Mouse (Mus musculus): ENCODE measurements around the gene Myrfl. TPM values are rescaled to one million over a fixed set of nuclear protein-coding genes. Genes with fewer than 3 reads are reported as not detected.

Gene Myrfl
- total RNA-seq, 2 experiments from 2014 or later, result not detected

DNA sequence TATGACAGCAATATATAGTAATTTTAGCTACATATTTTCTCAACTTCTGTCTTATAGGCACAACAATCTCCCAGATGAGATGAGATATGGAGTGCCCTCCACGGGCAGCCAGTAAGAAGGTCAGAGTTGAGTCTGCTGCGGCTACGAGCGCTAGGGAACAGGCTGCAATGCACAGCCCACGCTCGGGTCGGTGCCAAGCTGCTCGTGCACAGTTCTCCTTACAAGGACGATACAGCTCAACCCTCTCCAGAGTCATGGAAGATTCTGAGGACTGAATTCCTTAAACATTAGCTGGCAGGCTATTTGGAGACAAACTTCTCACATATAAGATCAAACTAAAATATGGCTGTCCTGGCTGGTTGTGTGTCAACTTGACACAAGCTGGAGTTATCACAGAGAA lies 17.9 kb upstream of the Myrfl start:
- ATAC-seq (replicated peaks; ENCODE audit: low FRiP score, low TSS enrichment, poor library complexity, severe bottlenecking), result no peak

DNA sequence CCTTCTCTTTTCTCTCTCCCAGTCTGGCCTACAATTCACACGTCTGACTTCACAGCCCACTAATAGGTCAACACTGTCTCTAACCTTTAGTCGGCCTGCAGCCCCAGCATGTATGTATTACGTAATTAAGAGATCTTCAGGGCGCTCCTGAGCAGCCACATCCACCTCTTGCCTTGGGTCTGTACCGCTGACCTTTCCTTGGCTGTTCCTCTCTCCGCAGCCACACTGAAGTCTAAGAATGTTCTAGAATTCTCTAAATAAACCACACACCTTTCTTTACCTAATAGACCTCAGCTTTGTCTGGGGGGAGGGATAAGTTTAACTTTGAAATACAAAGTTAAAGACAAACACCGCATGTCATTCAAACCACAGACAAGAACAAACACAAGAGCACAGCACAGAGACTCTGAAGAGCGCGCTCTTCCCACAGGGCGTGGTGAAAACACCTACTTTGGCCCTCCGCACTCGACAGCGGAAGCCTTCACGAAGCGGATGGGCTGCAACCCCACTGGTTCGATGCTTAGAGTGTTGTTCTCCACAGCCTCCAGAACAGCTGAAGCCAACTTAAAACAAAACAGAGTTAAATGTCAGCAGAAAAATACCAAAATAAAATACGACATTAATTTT lies 17.0 kb upstream of the Myrfl start:
- ATAC-seq (replicated peaks; ENCODE audit: low FRiP score, low TSS enrichment, poor library complexity, severe bottlenecking), result no peak

DNA sequence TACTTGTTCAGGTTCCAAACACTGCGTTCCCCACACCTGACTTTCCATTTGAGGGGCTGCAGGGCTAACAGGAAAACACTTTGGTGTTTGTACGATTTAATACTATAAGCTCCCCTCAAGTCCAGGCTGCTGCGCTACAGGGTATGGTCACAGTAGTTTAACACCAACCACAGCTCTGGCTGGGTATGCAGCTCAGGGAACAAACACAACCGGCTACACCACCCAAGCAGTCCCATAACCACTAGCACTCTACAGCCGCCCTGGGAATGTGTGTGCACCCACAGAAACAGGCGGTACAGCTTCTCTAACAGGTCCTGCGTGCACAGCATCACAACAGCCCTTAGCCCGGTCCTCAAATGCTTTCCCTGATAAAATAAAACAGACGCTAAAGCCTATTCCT lies 16.1 kb upstream of the Myrfl start:
- no peak for ATAC-seq (replicated peaks; ENCODE audit: low FRiP score, low TSS enrichment, poor library complexity, severe bottlenecking)

DNA sequence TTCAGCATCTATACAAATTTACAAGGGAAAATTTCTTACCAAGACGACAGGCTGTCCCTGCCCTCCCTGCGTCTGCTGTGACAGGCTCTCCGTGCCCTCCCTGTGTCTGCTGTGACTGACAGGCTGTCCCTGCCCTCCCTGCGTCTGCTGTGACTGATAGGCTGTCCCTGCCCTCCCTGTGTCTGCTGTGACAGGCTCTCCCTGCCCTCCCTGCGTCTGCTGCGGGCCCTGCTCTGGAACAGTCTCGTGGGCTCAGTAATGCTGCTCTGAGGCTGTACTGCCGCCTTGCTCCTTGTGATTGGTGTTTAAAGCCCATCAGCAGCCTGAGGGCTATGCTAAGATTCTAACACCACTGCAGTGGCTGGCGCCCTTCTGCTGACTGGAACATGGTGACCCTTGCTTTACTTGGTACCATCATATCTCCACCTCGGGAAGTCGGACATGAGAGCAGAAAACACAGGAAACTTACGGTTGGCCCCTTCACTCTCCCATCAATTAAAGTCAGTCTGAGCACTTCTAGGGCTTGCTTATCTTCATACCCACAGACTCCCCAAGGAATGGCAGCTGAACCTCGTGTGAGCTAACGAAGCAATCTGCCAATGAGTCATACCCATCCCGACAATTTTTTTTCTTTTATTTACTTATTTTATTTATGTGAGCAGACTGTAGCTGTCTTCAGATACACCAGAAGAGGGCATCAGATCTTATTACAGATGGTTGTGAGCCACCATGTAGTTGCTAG lies 12.4 kb upstream of the Myrfl start:
- peak; percentile 75 for ATAC-seq (replicated peaks; ENCODE audit: low FRiP score, low TSS enrichment, poor library complexity, severe bottlenecking)

DNA sequence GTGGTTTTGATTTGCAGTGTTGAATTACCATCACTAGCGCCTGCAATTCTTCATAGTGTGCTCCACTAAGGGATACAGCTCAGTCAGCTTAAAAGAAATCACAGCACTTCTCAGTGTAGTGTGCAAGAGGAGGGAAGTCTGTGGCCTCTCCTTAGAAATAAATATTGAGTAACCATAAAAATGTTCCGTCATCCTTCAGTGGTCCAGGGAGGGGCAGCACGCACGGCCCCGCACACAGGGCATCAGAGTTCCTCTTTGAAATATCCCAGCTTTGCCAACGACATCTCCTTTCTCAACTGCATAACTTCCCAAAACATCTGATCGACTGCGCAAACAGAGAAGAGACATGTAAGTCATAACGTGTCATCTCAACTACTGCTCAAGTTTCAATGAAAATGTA lies 10.1 kb upstream of the Myrfl start:
- no peak for ATAC-seq (replicated peaks; ENCODE audit: low FRiP score, low TSS enrichment, poor library complexity, severe bottlenecking)

DNA sequence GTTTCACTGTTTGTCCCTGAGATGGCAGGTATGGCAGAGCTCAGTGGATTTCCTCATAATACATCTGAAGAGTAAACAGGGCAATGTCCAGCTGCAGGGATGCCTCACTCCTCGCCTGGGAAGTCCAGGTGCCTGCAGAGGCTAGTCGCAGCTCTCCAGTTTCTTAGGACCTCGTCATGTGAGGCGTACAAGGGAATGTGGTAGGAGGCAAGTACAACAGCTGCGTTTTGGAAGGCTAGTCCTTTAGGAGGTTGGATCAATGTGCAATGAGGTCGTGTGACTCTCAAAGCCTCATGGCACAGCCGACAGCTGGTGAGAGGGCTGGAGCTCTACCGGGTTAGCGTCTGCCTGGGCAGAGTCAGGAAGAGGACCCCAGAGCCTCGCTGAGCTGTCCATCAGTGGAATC lies 7.8 kb upstream of the Myrfl start:
- ATAC-seq (replicated peaks; ENCODE audit: low FRiP score, low TSS enrichment, poor library complexity, severe bottlenecking), result no peak

DNA sequence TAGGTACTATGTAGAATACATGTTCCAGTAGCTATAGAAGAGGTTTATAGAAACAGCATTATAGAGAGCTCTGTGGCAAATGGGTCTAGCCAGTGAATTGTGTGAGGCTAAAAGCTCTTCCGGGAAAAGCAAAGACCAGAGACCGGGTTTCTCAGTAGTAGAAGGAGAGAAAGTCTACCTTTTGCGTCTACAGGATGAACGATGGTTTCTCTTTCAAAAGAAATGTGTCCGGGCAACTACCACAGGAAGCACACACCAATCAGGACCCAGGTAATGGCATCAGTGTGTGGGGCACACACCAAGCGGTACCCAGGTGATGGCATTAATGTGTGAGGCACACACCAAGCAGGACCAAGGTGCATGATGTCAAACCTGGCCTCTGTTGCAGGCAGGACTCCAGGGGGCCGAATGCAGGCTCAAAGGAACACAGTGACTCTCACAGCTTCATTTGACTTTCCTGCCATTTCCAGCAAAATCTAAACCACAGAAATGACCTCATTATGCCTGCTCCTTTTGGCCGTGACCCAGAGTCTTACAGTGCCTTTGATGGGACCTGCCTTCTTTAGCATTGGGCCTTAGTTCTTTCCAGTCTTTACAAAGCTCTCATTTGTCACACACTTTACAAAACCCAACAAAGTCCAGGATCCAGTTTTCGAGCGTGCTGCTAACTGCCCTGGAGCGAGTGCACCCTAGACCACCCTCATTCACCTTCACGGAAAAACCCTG lies 1.4 kb downstream of the Myrfl start:
- ATAC-seq (replicated peaks; ENCODE audit: low FRiP score, low TSS enrichment, poor library complexity, severe bottlenecking), result no peak

DNA sequence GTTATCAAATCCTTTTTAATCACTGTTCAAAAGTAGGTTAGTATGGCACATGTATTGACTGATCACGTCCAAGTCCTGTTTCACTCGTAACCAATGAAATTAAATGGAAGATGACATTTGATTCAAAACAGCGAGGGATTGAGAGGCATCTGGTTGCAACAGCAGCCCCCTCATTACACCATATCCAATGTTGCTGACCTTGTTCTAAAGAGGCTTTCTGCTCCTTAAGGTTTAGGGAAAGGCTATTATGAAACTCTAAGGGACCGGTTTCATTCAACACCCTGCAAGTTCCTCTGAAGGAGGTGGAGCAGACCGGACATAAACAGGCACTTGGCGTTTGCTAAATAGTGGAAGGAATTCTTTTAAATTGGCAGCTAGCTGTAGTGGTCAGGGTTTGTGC lies 2.2 kb downstream of the Myrfl start:
- no peak for ATAC-seq (replicated peaks; ENCODE audit: low FRiP score, low TSS enrichment, poor library complexity, severe bottlenecking)

DNA sequence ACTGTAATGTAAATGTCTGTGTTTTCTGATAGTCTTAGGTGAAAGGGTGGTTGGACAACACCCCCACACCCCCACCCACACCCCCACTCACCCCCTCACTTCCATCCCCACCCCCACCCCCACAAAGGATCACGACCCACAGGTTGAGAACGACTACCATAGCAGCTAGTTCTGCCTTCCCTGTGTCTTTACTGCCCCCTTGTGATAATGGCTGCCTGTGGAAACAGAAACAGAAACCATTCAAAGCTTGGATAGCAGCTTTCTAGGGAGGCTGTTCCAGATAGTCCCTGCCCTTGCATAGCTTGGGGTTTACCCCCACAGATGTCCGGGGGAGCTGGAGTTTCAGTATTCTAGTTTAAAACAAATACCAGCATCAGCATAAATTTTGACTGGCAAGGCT lies 3.0 kb downstream of the Myrfl start:
- ATAC-seq (replicated peaks; ENCODE audit: low FRiP score, low TSS enrichment, poor library complexity, severe bottlenecking), result 0 out of 2 replicates have a peak, but pooled peaks have one; percentile 55

DNA sequence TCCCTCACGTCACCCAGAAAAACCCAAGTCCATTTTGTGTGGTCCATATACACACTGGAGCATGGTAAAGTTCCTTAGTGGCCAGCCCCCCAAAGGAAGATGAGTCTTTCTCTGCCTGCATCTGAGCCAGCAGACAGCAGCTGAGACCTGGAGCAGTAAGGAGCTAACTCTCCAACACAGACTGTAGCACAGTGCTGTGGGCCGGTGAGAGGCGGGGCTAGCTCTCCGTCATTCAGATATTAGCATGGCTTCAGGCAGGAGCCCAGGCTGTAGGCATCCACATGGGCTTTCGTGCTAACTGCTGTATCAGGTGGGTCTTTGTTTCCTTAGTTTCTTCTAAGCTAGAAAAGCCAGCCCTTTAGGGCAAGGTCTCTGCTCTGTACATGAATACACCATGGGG lies 6.1 kb downstream of the Myrfl start:
- ATAC-seq (replicated peaks; ENCODE audit: low FRiP score, low TSS enrichment, poor library complexity, severe bottlenecking), result no peak

DNA sequence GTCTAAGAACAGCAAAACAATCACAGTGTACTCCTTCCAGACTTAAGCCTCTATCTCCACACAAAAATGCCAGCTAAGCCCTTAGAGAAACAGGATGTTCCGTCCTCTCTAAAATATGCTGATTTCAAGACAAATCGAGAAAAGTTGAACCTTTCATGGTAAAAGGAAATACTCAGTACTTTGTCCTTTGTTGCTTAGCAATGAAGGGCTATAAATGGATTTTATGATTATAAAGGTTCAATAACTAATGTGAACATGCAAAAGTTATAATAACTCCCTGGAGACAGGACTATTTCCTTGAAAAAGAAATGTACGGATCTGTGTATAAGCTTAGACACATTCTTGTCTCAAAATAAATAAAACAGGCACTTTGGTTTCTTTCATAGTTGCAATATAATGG lies 12.2 kb downstream of the Myrfl start:
- no peak for ATAC-seq (replicated peaks; ENCODE audit: low FRiP score, low TSS enrichment, poor library complexity, severe bottlenecking)

DNA sequence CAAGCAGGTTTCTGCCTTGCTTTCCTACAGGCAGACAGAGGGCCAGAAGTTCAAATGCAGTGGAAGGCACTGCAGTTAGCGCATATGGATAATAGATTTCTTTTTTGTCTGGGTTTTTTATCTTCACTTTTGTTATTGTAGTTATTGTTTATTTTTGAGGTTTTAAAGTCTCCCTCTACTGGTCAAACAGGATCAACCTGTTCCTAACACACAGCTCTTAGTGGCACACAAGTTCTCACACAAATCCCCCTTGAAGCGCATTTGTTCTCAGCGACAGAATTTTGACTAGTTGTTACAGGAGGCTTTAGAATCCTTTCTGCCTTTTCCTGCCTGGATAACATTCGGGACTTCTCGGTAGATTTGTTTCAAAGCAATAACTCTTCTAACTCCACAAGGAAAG lies 13.2 kb downstream of the Myrfl start:
- ATAC-seq (replicated peaks; ENCODE audit: low FRiP score, low TSS enrichment, poor library complexity, severe bottlenecking), result no peak

DNA sequence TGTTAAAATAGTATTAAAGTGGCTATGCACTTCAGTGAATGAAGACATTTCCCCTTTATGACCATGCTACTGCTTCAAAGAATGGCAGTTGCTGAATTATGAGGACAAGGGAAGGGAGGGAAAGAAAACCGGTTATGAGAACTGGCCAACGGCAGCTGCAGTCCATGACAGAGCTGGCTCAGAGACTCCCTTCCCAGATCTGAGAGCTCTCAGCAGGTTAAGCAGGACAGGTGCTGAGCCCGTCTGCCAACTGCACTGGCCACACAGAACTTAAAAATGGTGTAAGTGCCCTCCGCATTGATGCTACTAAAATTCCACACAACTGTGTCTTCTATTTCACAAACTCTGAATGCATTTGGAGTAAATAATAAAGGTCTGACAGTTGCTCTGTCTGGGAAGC lies 19.3 kb downstream of the Myrfl start:
- no peak for ATAC-seq (replicated peaks; ENCODE audit: low FRiP score, low TSS enrichment, poor library complexity, severe bottlenecking)

DNA sequence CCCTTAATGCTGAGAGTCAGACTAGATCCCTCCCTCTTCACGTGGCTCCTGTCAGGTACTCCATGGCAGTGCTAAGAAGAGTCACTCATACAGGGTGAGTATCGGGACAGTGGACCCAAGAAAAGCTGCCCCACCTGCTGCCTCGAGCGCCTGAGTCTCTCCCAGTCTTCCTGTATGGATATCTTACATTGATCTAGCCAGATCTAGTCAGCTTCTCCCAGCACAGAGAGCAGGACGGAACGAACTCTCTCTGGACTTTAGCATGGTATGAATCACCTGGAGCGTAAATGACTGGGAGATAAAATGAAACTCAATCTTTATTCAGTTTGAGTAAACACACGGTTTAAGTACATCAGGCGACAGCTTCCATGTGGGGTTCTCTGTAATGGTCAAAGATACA lies 22.2 kb downstream of the Myrfl start:
- no peak for ATAC-seq (replicated peaks; ENCODE audit: low FRiP score, low TSS enrichment, poor library complexity, severe bottlenecking)

DNA sequence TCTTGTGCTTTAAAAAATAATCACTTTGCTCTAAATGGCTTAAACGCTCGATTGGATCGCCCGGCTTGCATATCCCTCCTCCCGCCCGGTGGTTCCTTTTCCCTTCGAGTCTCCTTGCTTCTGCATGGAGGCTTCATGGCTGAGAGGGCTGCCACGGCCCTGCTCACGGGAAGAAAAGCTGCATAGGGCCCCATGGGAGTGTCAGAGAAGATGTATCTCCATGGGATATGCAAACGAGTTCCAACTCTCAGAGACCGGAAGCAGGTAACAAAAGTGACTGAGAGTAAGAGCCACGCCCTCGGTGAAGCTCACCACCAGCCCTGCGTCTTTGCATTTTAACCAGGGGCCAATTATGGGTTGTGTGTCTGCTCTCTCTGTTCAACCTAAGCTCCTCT lies 24.7 kb downstream of the Myrfl start:
- ATAC-seq (replicated peaks; ENCODE audit: low FRiP score, low TSS enrichment, poor library complexity, severe bottlenecking), result no peak

DNA sequence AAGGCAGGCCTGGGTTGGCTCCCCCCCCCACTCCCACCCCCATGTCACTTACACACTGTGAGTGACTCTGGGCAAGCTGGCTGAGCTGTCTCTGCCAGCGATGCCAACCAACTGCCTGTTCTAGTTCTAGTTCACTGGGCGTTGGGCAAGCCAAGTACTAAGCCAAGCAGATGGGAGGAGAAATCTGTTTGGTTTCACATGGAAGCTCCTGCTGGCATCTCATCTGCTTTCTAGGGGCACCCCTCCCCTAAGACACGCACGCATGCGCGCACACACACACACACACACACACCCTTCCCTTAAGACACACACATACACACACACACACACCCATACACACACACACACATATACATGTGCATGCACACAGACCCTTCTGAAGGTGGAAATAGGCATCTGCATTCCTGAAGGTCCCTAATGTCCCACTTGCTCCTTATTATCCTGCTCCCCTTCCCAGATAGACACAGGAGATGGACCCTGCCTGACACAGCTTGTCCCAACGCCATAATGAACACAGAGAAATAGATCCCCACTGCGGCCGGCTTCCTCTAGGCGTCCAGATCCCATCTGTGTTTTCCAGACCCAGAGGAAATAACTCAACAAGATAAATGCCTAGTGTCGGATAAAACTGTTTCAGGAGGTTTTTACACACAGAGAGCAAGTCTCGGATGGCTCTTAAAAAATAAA lies 25.2 kb downstream of the Myrfl start:
- ATAC-seq (replicated peaks; ENCODE audit: low FRiP score, low TSS enrichment, poor library complexity, severe bottlenecking), result no peak

DNA sequence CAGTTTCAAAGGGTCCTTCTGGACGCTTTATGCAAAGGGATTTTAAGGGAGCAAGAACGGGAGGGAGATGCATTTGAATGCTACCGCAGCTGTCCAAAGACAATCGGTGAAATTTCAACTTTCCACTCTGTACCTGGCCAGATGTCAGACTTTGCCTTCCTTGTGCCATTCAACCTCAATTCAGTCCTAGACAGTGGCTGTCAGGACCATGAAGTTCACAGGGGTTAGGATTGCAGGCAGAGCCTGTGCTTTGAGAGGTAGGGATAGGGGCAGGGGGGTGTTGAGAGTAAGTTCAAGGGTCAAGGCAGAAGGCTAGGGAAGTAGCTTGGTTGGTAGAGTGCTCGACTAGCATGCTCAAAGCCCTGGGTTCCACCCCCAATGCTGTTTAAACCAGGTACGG lies 25.9 kb downstream of the Myrfl start:
- no peak for ATAC-seq (replicated peaks; ENCODE audit: low FRiP score, low TSS enrichment, poor library complexity, severe bottlenecking)

DNA sequence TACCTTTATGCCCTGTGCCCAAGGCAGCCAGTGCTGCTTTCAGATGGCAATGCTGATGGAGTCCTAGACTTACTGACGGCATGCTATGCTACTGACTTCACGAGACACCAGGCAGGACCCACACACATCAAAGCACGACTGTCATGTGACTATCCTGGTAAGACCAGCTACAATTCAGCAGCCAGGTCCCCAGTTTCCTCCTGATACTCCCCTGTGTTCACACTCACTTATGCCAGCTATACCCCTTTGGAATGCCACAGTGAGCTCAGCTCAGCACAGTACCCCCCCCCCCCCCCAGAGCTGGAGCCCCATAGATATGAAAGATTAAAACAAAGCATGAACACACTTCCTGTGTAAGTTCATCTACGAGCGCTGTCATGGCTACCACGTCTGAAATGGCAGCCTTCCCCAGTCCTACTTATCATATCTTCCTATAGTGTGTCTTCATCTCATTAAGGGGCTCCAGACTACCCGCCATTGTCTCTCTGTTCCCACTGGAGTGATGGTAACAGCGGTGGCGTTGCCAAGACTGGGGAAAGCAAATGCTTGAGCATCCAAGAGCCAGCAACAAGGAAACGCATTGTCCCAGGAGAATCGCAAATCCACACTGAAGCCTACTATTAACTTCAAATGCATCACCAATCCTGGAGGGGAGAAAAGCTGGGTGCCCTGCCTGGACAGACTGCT lies 43.4 kb downstream of the Myrfl start:
- no peak for ATAC-seq (replicated peaks; ENCODE audit: low FRiP score, low TSS enrichment, poor library complexity, severe bottlenecking)

DNA sequence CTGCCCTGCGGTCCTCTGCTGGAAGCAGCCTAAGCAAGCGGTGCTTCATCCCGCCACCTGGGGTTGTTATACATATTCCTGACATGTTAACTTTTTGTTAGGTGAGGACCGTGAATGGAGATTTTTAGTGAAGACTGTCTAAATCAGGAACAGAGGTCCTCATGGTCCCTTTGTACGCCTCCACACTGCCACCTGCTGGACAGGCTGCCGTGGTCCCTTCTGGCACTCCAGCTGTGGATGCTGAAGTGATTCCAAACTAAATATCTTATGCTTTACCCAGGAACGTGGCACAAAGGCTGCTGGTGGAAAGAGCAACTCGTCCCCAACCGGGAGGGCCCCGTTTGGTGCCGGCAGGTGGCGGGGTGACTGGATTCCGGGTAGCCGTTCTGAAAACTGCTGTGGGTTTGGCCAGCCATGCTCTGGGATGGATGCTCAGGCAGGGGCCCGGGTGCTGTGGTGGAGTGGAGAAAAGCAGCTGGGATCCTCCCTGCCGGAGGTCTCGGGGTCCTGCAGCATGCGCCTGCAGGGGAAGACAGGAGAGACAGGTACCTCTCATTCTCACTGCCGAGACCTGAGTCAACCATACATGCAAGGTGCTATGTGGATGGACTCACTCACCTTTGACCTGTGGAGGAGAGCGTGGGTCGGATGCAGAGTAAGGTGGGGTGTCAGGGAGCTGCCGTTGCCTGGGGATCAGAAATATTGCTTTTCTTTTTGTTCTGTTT lies 47.8 kb downstream of the Myrfl start:
- peak; percentile 88 for ATAC-seq (replicated peaks; ENCODE audit: low FRiP score, low TSS enrichment, poor library complexity, severe bottlenecking)

All from megakaryocyte-erythroid progenitor cell, adult 5-6 weeks (primary cell).